Mouse (Mus musculus) hindbrain, embryonic 12.5 days (tissue): Measurements from ENCODE around the gene Pklr. TPM values are rescaled to one million over a fixed set of nuclear protein-coding genes. Genes with fewer than 3 reads are reported as not detected.

ENCODE experiments used
- ATAC-seq: fragments of 200-750 bp; cut with Nextera tagmentation; 2 replicates; pipeline ENCODE4 v1.8.0; 2017; ENCODE audit warnings: moderate TSS enrichment; ENCODE audit not compliant: low FRiP score
- H3K27ac ChIP-seq: fragments of 300-500 bp; sonication (generic); 2 replicates; pipeline ENCODE4 v1.5.1; 2016; ENCODE audit warnings: mild to moderate bottlenecking
- H3K27me3 ChIP-seq: fragments of 300-500 bp; sonication (generic); 2 replicates; pipeline ENCODE4 v1.6.1; 2016; ENCODE audit warnings: mild to moderate bottlenecking
- H3K36me3 ChIP-seq: fragments of 300-500 bp; sonication (generic); 2 replicates; pipeline ENCODE4 v1.6.1; 2016; ENCODE audit warnings: mild to moderate bottlenecking
- H3K4me1 ChIP-seq: fragments of 300-500 bp; sonication (generic); 2 replicates; pipeline ENCODE4 v1.6.1; 2016
- H3K4me2 ChIP-seq: fragments of 300-500 bp; sonication (generic); replicated peaks from 2 replicates; pipeline ENCODE4 v1.6.1; 2016; ENCODE audit warnings: mild to moderate bottlenecking
- H3K4me3 ChIP-seq: fragments of 300-500 bp; sonication (generic); 2 replicates; pipeline ENCODE4 v1.5.1; 2016; ENCODE audit warnings: mild to moderate bottlenecking
- H3K9ac ChIP-seq: fragments of 300-500 bp; sonication (generic); 2 replicates; pipeline ENCODE4 v1.6.1; 2016; ENCODE audit warnings: mild to moderate bottlenecking, moderate library complexity
- H3K9me3 ChIP-seq: fragments of 300-500 bp; sonication (generic); replicated peaks from 2 replicates; pipeline ENCODE4 v1.6.1; 2016; ENCODE audit warnings: mild to moderate bottlenecking
- WGBS: fragments of 180-500 bp; shearing (Covaris S2); methylation state at CpG from one replicate; pipeline ENCODE4 v1.1.7; 2016; 5-methylcytosine and 5-hydroxymethylcytosine counted together
- polyA plus RNA-seq: library from polyadenylated mRNA; unstranded; fragments of >200 nt; fragmentation: Nextera tagmentation; extraction: Ambion mirVana; gene quantifications from 2 replicates; pipeline ENCODE4 v1.2.1, GENCODE M21; 2016

Gene Pklr
- polyA plus RNA-seq, 1 experiment from 2014 or later = 0.96 TPM

GRCm38 (mm10) chr3:89101812-89102494 lies 34.0 kb upstream of the Pklr start, which contains the start of gene Fdps:
Gene Fdps (minus strand): TSS chr3:89101959.
- ATAC-seq = peak; percentile 98
- H3K4me1 ChIP-seq = peaks cover 26% of the 10 kb centered on the region
- peak within 1 kb of the TSS; percentile 79 for H3K27ac ChIP-seq
- under 1% methylated on average over 26 of the region's 26 CpGs for WGBS
- H3K9ac ChIP-seq = peak within 1 kb of the TSS; percentile 69
- peaks cover 22% of the 10 kb centered on the region for H3K36me3 ChIP-seq
- peak within 1 kb of the TSS; percentile 79 for H3K4me2 ChIP-seq
- peak within 1 kb of the TSS; percentile 74 for H3K4me3 ChIP-seq
- H3K9me3 ChIP-seq = no peaks in the 10 kb centered on the region
- H3K27me3 ChIP-seq = no peaks in the 10 kb centered on the region

GRCm38 (mm10) chr3:89102495-89103290 lies 33.2 kb upstream of the Pklr start:
- peak overlapping the region; percentile 53 for H3K4me2 ChIP-seq
- H3K36me3 ChIP-seq = peaks cover 16% of the 10 kb centered on the region
- ATAC-seq = no peak
- peak overlapping the region; percentile 74 for H3K27ac ChIP-seq
- H3K4me1 ChIP-seq = peaks cover 26% of the 10 kb centered on the region
- WGBS = 66% methylated on average over 12 of the region's 12 CpGs
- no peak overlapping the region for H3K9ac ChIP-seq
- no peaks in the 10 kb centered on the region for H3K27me3 ChIP-seq
- H3K4me3 ChIP-seq = peak overlapping the region; percentile 74
- no peaks in the 10 kb centered on the region for H3K9me3 ChIP-seq

DNA sequence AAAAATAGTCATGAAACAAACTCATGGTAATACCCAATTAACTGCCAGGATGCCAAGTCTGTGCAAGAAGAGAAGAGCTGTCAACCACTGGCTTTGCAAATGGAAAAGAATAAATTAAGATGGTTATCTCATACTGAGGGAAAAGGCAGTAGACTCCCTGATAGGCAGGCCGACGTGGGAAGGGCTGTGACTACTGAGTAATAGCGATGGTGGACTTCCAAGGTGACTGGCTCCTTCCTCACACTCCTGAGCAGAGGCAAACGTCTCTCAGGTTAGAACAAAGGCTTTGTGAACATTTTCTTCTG lies 32.7 kb upstream of the Pklr start:
- H3K4me2 ChIP-seq = no peak overlapping the region
- 74% methylated on average over 4 of the region's 4 CpGs for WGBS
- no peak for ATAC-seq

GRCm38 (mm10) chr3:89106881-89107280 lies 29.1 kb upstream of the Pklr start:
- ATAC-seq = no peak
- no peaks in the 10 kb centered on the region for H3K36me3 ChIP-seq
- no peak overlapping the region for H3K4me3 ChIP-seq
- H3K27ac ChIP-seq = no peak overlapping the region
- H3K27me3 ChIP-seq = no peaks in the 10 kb centered on the region
- H3K9me3 ChIP-seq = no peaks in the 10 kb centered on the region
- no peak overlapping the region for H3K4me2 ChIP-seq
- no peak overlapping the region for H3K9ac ChIP-seq
- no peaks in the 10 kb centered on the region for H3K4me1 ChIP-seq

More for the DNA sequence above, 32.7 kb upstream of the Pklr start:
- Histone ChIP-seq H3K4me1 (peaks cover 24% of the 10 kb centered on the region), H3K9me3 (no peaks in the 10 kb centered on the region), H3K4me3 (no peak overlapping the region), H3K36me3 (peaks cover 11% of the 10 kb centered on the region), H3K9ac (no peak overlapping the region), H3K27me3 (no peaks in the 10 kb centered on the region), H3K27ac (no peak overlapping the region)

GRCm38 (mm10) chr3:89107545-89107944 lies 28.4 kb upstream of the Pklr start:
- Histone ChIP-seq H3K36me3 (no peaks in the 10 kb centered on the region), H3K4me3 (no peak overlapping the region), H3K27ac (no peak overlapping the region), H3K9ac (no peak overlapping the region), H3K4me1 (no peaks in the 10 kb centered on the region), H3K9me3 (no peaks in the 10 kb centered on the region), H3K27me3 (no peaks in the 10 kb centered on the region), H3K4me2 (no peak overlapping the region)
- no peak for ATAC-seq
- 72% methylated on average over 3 of the region's 3 CpGs for WGBS

DNA sequence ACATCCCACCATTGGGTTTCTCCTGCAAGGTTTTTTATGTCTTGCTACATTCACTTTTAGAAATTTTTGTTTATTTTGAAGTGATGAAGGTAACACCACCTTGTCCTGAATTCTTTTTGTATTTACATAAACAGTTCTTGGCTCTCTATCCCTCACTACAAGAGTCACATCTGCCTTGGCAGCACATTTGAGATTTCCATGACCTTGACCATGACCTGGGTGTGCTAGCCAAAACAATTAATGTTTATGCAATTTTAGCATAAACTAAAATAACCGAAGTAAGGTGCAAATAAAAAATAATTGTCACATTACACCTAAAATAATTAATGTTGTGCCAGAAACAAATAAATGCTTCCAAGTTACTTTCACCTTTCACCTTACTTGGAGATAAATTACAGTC lies 27.8 kb upstream of the Pklr start:
- no peak for ATAC-seq
- no peaks in the 10 kb centered on the region for H3K36me3 ChIP-seq
- no peak overlapping the region for H3K27ac ChIP-seq
- H3K27me3 ChIP-seq = no peaks in the 10 kb centered on the region
- H3K9me3 ChIP-seq = no peaks in the 10 kb centered on the region
- WGBS = 72% methylated on average over 1 of the region's 1 CpGs
- H3K9ac ChIP-seq = no peak overlapping the region
- no peak overlapping the region for H3K4me3 ChIP-seq
- H3K4me1 ChIP-seq = no peaks in the 10 kb centered on the region
- no peak overlapping the region for H3K4me2 ChIP-seq

GRCm38 (mm10) chr3:89113058-89113457 lies 22.9 kb upstream of the Pklr start:
- H3K9me3 ChIP-seq = no peaks in the 10 kb centered on the region
- no peak overlapping the region for H3K27ac ChIP-seq
- no peaks in the 10 kb centered on the region for H3K36me3 ChIP-seq
- H3K27me3 ChIP-seq = no peaks in the 10 kb centered on the region
- no peak overlapping the region for H3K4me2 ChIP-seq
- H3K4me3 ChIP-seq = no peak overlapping the region
- ATAC-seq = no peak
- no peak overlapping the region for H3K9ac ChIP-seq
- WGBS = 94% methylated on average over 4 of the region's 4 CpGs
- no peaks in the 10 kb centered on the region for H3K4me1 ChIP-seq

- Histone ChIP-seq H3K4me3 (no peak overlapping the region), H3K36me3 (no peaks in the 10 kb centered on the region), H3K9ac (no peak overlapping the region), H3K4me2 (no peak overlapping the region), H3K27me3 (no peaks in the 10 kb centered on the region), H3K9me3 (no peaks in the 10 kb centered on the region), H3K27ac (no peak overlapping the region), H3K4me1 (no peaks in the 10 kb centered on the region)
- ATAC-seq = no peak
- 0% methylated on average over 2 of the region's 2 CpGs for WGBS
Measured at GRCm38 (mm10) chr3:89115522-89115921, 20.4 kb upstream of the Pklr start.

DNA sequence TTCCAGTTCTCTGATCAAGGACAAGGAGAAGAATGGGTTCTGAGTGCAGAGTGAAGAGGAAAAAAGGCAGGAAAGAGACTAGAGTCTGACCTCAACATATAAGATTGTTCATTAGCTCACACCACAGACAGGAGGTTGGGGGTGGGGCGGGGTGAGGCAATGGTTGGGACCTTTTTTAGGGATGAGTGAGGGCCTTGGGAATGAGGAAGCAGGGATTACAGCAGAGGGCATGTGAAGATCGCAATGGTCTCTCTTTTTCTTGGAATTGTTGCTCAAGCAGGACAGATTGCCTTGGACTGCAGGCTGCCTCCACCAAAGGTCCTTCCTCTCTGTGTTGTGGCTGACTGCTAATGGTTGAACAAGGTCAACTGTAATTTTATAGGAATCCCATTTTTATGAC lies 12.6 kb upstream of the Pklr start:
- no peaks in the 10 kb centered on the region for H3K9me3 ChIP-seq
- H3K27me3 ChIP-seq = no peaks in the 10 kb centered on the region
- H3K4me2 ChIP-seq = no peak overlapping the region
- H3K27ac ChIP-seq = no peak overlapping the region
- no peaks in the 10 kb centered on the region for H3K36me3 ChIP-seq
- ATAC-seq = no peak
- no peaks in the 10 kb centered on the region for H3K4me1 ChIP-seq
- no peak overlapping the region for H3K9ac ChIP-seq
- H3K4me3 ChIP-seq = no peak overlapping the region
- WGBS = 72% methylated on average over 2 of the region's 2 CpGs

DNA sequence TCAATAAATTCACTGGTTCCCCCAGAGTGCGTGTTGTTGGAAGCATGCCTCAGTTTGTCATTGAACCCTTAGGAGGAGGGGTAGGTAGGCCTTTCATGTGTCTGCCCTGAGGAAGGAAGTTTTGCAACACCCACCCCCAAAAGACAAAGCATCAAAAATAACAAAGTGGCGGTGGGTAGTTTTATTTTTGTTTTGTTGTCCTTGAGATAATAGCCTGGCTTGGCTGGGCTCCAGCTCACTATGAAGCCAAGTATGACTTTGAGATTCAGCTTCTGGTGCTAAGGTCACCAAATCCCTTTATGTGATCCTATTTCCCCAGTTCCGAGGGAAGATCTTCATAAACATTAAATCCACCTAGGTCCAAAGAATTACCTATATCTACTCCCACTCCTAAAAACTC lies 11.7 kb upstream of the Pklr start:
- H3K9ac ChIP-seq = no peak overlapping the region
- H3K36me3 ChIP-seq = no peaks in the 10 kb centered on the region
- H3K27ac ChIP-seq = no peak overlapping the region
- no peak overlapping the region for H3K4me3 ChIP-seq
- no peaks in the 10 kb centered on the region for H3K27me3 ChIP-seq
- H3K9me3 ChIP-seq = no peaks in the 10 kb centered on the region
- H3K4me1 ChIP-seq = no peaks in the 10 kb centered on the region
- WGBS = 87% methylated on average over 3 of the region's 3 CpGs
- no peak for ATAC-seq
- no peak overlapping the region for H3K4me2 ChIP-seq

DNA sequence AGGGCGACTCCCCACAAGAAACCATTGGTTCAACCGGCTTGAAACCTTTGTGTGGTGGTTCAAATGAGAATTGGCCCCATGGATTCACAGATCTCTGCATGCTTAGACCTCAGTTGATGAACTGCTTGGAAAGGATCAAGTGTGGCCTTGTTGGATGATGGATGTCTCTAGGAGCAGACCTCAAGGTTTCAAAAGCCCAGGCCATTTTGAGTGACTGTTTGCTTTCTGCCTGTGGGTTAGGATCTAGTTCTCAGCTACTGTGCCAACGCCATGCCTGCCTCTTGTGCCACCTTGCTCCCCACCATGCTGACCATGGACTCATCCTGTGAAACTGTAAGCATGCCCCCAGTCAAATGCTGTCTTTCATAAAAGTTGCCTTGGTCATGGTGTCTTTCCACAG lies 10.0 kb upstream of the Pklr start:
- 85% methylated on average over 3 of the region's 3 CpGs for WGBS
- H3K9me3 ChIP-seq = no peaks in the 10 kb centered on the region
- no peaks in the 10 kb centered on the region for H3K27me3 ChIP-seq
- H3K4me3 ChIP-seq = no peak overlapping the region
- no peak for ATAC-seq
- no peaks in the 10 kb centered on the region for H3K36me3 ChIP-seq
- no peak overlapping the region for H3K27ac ChIP-seq
- no peak overlapping the region for H3K4me2 ChIP-seq
- H3K4me1 ChIP-seq = no peaks in the 10 kb centered on the region
- H3K9ac ChIP-seq = no peak overlapping the region

- no peak for ATAC-seq
- no peaks in the 10 kb centered on the region for H3K9me3 ChIP-seq
- no peak overlapping the region for H3K4me2 ChIP-seq
- 93% methylated on average over 3 of the region's 3 CpGs for WGBS
- no peaks in the 10 kb centered on the region for H3K36me3 ChIP-seq
- H3K4me3 ChIP-seq = no peak overlapping the region
- H3K4me1 ChIP-seq = peaks cover 7% of the 10 kb centered on the region
- H3K27me3 ChIP-seq = no peaks in the 10 kb centered on the region
- H3K27ac ChIP-seq = no peak overlapping the region
- H3K9ac ChIP-seq = no peak overlapping the region
Measured at GRCm38 (mm10) chr3:89129908-89130307, 6.0 kb upstream of the Pklr start.

DNA sequence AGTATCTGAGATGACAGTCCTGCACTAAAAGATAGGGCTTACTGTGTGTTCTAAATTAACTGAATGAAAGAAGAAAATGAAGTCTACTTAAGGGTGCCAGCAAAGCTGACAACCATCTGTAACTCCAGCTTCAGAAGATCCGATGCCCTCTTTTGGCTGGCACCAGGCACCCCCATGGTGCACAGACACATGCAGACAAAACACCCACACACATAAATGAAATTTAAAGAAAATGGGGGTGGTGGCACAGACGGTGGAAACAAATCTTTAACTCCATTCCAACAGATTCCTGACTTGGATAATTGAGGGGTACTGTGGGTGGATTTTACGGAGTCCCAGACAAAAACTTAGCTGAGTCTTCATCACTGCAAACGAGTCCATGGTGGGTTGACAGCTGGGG lies 4.1 kb upstream of the Pklr start:
- WGBS = 46% methylated on average over 4 of the region's 4 CpGs
- Histone ChIP-seq H3K9ac (peak overlapping the region; percentile 42; the same call in 1 of the 2 replicates), H3K4me3 (peak overlapping the region; percentile 30; the same call in 1 of the 2 replicates), H3K27ac (no peak overlapping the region), H3K36me3 (no peaks in the 10 kb centered on the region), H3K4me1 (peaks cover 7% of the 10 kb centered on the region), H3K27me3 (no peaks in the 10 kb centered on the region), H3K4me2 (peak overlapping the region; percentile 61), H3K9me3 (no peaks in the 10 kb centered on the region)
- no peak for ATAC-seq
